Mouse (Mus musculus): Measurements from ENCODE around the gene Hivep3.

DNA sequence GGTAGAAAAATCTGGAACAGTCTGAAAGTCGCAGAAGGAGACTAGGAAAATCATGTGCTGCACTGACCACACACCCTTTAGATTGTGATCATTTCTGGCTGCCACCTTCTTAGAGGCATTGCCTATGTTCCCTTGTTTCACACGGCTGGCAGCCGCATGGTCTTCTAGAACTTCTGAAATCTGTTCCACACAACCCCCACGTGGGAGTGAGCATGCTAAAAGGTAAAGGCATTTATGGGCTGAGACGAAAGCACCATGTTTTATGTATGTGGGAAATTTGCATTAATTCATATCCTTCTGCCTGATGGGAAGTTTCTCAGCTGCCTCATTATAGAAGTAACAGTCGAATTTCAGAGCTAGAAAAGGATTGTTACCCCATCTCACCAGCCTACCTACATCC lies 140.4 kb downstream of the Hivep3 start:
- TF ChIP-seq CTCF (IDR thresholded peaks at IDR 0.05; ENCODE audit: insufficient read depth, low read length), result no peak
- no peak for TF ChIP-seq POLR2A (IDR thresholded peaks at IDR 0.05; ENCODE audit: borderline replicate concordance, extremely low read depth, low read depth, low read length)

All from lung, adult 2 months (tissue).